10 mouse cellular contexts compared by ENCODE assay signal in genomic region chr13:29109064-29109856, GRCm38 (mm10).
DNase-seq lines count a peak whose midpoint lies in the region; ATAC-seq and TF ChIP-seq lines count a peak whose summit lies in the region.
"Had no signal": no experiment of that assay in that cellular context is flagged by ENCODE, and none has a peak within 500 bp of the region (broad histone marks: within the 10 kb centered on the region; RNA-seq: fewer than 3 reads in every experiment).

No protein-coding gene starts in this region.

- no peaks in the 10 kb centered on the region for H3K4me1 ChIP-seq in midbrain, postnatal 0 days (ENCODE audit: insufficient read depth, low read length)
- no peaks in the 10 kb centered on the region for H3K4me1 ChIP-seq in midbrain, embryonic 15.5 days
- peaks cover 16% of the 10 kb centered on the region for H3K4me1 ChIP-seq in embryonic facial prominence, embryonic 13.5 days

- no peak for TF ChIP-seq CTCF in midbrain, postnatal 0 days (IDR thresholded peaks at IDR 0.05)

- WGBS in midbrain, postnatal 0 days = 65% methylated on average over 18 of the region's 18 CpGs
- WGBS in midbrain, embryonic 15.5 days = 66% methylated on average over 18 of the region's 18 CpGs
- WGBS in embryonic facial prominence, embryonic 13.5 days = 63% methylated on average over 18 of the region's 18 CpGs

- intact Hi-C loops in gastrocnemius, postnatal 14 days (cut with DNase I; ENCODE audit: low total_unique reads) = no loop called here
- intact Hi-C loops in gastrocnemius, postnatal 36 days (cut with DNase I) = no loop called here

- no peak overlapping the region for H3K4me2 ChIP-seq in midbrain, postnatal 0 days (ENCODE audit: low read depth, low read length, poor library complexity, severe bottlenecking)
- no peak overlapping the region for H3K4me2 ChIP-seq in midbrain, embryonic 15.5 days
- no peak overlapping the region for H3K4me2 ChIP-seq in embryonic facial prominence, embryonic 13.5 days
- H3K4me2 ChIP-seq: limb, embryonic 15.5 days had no signal

- H3K27ac ChIP-seq in midbrain, postnatal 0 days (ENCODE audit: low read depth, low read length) = no peak overlapping the region
- H3K27ac ChIP-seq in midbrain, embryonic 15.5 days = no peak overlapping the region
- no peak overlapping the region for H3K27ac ChIP-seq in embryonic facial prominence, embryonic 13.5 days
- H3K27ac ChIP-seq: limb, embryonic 15.5 days had no signal

- no peaks in the 10 kb centered on the region for H3K36me3 ChIP-seq in midbrain, postnatal 0 days (ENCODE audit: insufficient read depth, low read length)
- no peaks in the 10 kb centered on the region for H3K36me3 ChIP-seq in midbrain, embryonic 15.5 days (replicated peaks)
- no peaks in the 10 kb centered on the region for H3K36me3 ChIP-seq in embryonic facial prominence, embryonic 13.5 days
- H3K36me3 ChIP-seq: limb, embryonic 15.5 days had no signal

- DNase-seq in gastrocnemius, postnatal 14 days = peak; percentile 23
- no peak for DNase-seq in gastrocnemius, postnatal 36 days
- DNase-seq in midbrain, postnatal 0 days (ENCODE audit: low spot score) = peak; percentile 37
- DNase-seq in retina, postnatal 1 day = peak; percentile 91
- no peak for DNase-seq in yolk sac, embryonic 10.5 days (ENCODE audit: low spot score)
- DNase-seq in adrenal gland, postnatal 36 days = no peak

- no peaks in the 10 kb centered on the region for H3K27me3 ChIP-seq in midbrain, postnatal 0 days (ENCODE audit: insufficient read depth, low read length)
- H3K27me3 ChIP-seq in midbrain, embryonic 15.5 days (replicated peaks) = no peaks in the 10 kb centered on the region
- no peaks in the 10 kb centered on the region for H3K27me3 ChIP-seq in embryonic facial prominence, embryonic 13.5 days
- H3K27me3 ChIP-seq: limb, embryonic 15.5 days had no signal

- no peak overlapping the region for H3K4me3 ChIP-seq in midbrain, postnatal 0 days (ENCODE audit: low read depth, low read length)
- no peak overlapping the region for H3K4me3 ChIP-seq in midbrain, embryonic 15.5 days
- H3K4me3 ChIP-seq in embryonic facial prominence, embryonic 13.5 days = no peak overlapping the region
- H3K4me3 ChIP-seq: limb, embryonic 15.5 days had no signal

- no peak overlapping the region for H3K9ac ChIP-seq in midbrain, postnatal 0 days (replicated peaks; ENCODE audit: low read length, poor library complexity, severe bottlenecking)
- no peak overlapping the region for H3K9ac ChIP-seq in midbrain, embryonic 15.5 days
- no peak overlapping the region for H3K9ac ChIP-seq in embryonic facial prominence, embryonic 13.5 days
- H3K9ac ChIP-seq: limb, embryonic 15.5 days had no signal

- ATAC-seq in midbrain, postnatal 0 days (ENCODE audit: low FRiP score) = no peak
- ATAC-seq in midbrain, embryonic 15.5 days (replicated peaks) = no peak
- ATAC-seq in embryonic facial prominence, embryonic 13.5 days (ENCODE audit: insufficient number of reproducible peaks, insufficient read depth, low FRiP score, low TSS enrichment, low read depth) = 0 out of 2 replicates have a peak, but pooled peaks have one; percentile 48
- ATAC-seq: activated CD4-positive, CD25-positive, alpha-beta regulatory T cell, adult 4 months had no signal

- H3K9me3 ChIP-seq in midbrain, postnatal 0 days (ENCODE audit: low read length) = no peaks in the 10 kb centered on the region
- H3K9me3 ChIP-seq in midbrain, embryonic 15.5 days = no peaks in the 10 kb centered on the region
- no peaks in the 10 kb centered on the region for H3K9me3 ChIP-seq in embryonic facial prominence, embryonic 13.5 days
- H3K9me3 ChIP-seq: limb, embryonic 15.5 days had no signal

Comparison
In these comparisons a context has a peak if more than half of its experiments do, and no peak if none do; other contexts are left out.
1. DNase-seq: peak in gastrocnemius, postnatal 14 days (single experiment), midbrain, postnatal 0 days (single experiment) and retina, postnatal 1 day (single experiment); none in gastrocnemius, postnatal 36 days (0 of 2), yolk sac, embryonic 10.5 days (single experiment) and adrenal gland, postnatal 36 days (0 of 2).